Mouse (Mus musculus): ENCODE results near the gene Lgals3. TPM values are rescaled to one million over a fixed set of nuclear protein-coding genes. Genes with fewer than 3 reads are reported as not detected.
"Not testable (repeated sequence)": the region's sequence is repeated elsewhere in the genome, so short reads cannot be mapped to it uniquely, and the experiment has no call there.

Lgals3 gene
- polyA plus RNA-seq (2015; fragmentation: Nextera tagmentation; extraction: Ambion mirVana) = 2.2 and 2.9 TPM in 2 replicates

- H3K9ac ChIP-seq (replicated peaks; ENCODE audit: low read depth, low read length) = no peak within 1 kb of the TSS
Measured at GRCm38 (mm10) chr14:47367461-47367860, at the start of gene Lgals3. Lgals3 (plus strand) TSS chr14:47367751.

GRCm38 (mm10) chr14:47319362-47319761 is 48.2 kb upstream of the Lgals3 start:
- 91% methylated on average over 5 of the region's 5 CpGs for WGBS
- H3K27me3 ChIP-seq (replicated peaks; ENCODE audit: control insufficient read depth, insufficient read depth, low read length) = no peaks in the 10 kb centered on the region
- no peak for ATAC-seq
- no peak overlapping the region for H3K9ac ChIP-seq (replicated peaks; ENCODE audit: low read depth, low read length)
- no peaks in the 10 kb centered on the region for H3K9me3 ChIP-seq (ENCODE audit: control insufficient read depth, low read length)
- H3K27ac ChIP-seq (ENCODE audit: low read length) = no peak overlapping the region
- H3K4me3 ChIP-seq (replicated peaks; ENCODE audit: low read length) = no peak overlapping the region
- H3K4me2 ChIP-seq (ENCODE audit: low read length) = no peak overlapping the region
- H3K36me3 ChIP-seq (ENCODE audit: control insufficient read depth, insufficient read depth) = peaks cover 8% of the 10 kb centered on the region; the same call in 1 of the 2 replicates
- no peaks in the 10 kb centered on the region for H3K4me1 ChIP-seq (replicated peaks; ENCODE audit: control insufficient read depth, insufficient read depth, low read length)

More at GRCm38 (mm10) chr14:47367461-47367860, at the start of gene Lgals3:
- Histone ChIP-seq H3K27ac (ENCODE audit: low read length) (peak within 1 kb of the TSS; percentile 45; the same call in 1 of the 2 replicates), H3K4me3 (replicated peaks; ENCODE audit: low read length) (no peak within 1 kb of the TSS), H3K9me3 (ENCODE audit: control insufficient read depth, low read length) (no peaks in the 10 kb centered on the region), H3K27me3 (replicated peaks; ENCODE audit: control insufficient read depth, insufficient read depth, low read length) (peaks cover 7% of the 10 kb centered on the region; the same call in 1 of the 2 replicates), H3K4me1 (replicated peaks; ENCODE audit: control insufficient read depth, insufficient read depth, low read length) (peaks cover 18% of the 10 kb centered on the region), H3K4me2 (ENCODE audit: low read length) (peak within 1 kb of the TSS; percentile 38; the same call in 1 of the 2 replicates), H3K36me3 (ENCODE audit: control insufficient read depth, insufficient read depth) (no peaks in the 10 kb centered on the region)
- 28% methylated on average over 9 of the region's 9 CpGs for WGBS
- ATAC-seq = peak; percentile 91

- ATAC-seq; H3K9ac ChIP-seq (replicated peaks; ENCODE audit: low read depth, low read length); H3K4me3 ChIP-seq (replicated peaks; ENCODE audit: low read length); H3K27ac ChIP-seq (ENCODE audit: low read length); H3K9me3 ChIP-seq (ENCODE audit: control insufficient read depth, low read length); H3K4me2 ChIP-seq (ENCODE audit: low read length); H3K27me3 ChIP-seq (replicated peaks; ENCODE audit: control insufficient read depth, insufficient read depth, low read length); H3K4me1 ChIP-seq (replicated peaks; ENCODE audit: control insufficient read depth, insufficient read depth, low read length); H3K36me3 ChIP-seq (ENCODE audit: control insufficient read depth, insufficient read depth): not testable (repeated sequence)
- WGBS = 93% methylated on average over 5 of the region's 8 CpGs
Measured at GRCm38 (mm10) chr14:47321581-47321980, 46.0 kb upstream of the Lgals3 start.

DNA sequence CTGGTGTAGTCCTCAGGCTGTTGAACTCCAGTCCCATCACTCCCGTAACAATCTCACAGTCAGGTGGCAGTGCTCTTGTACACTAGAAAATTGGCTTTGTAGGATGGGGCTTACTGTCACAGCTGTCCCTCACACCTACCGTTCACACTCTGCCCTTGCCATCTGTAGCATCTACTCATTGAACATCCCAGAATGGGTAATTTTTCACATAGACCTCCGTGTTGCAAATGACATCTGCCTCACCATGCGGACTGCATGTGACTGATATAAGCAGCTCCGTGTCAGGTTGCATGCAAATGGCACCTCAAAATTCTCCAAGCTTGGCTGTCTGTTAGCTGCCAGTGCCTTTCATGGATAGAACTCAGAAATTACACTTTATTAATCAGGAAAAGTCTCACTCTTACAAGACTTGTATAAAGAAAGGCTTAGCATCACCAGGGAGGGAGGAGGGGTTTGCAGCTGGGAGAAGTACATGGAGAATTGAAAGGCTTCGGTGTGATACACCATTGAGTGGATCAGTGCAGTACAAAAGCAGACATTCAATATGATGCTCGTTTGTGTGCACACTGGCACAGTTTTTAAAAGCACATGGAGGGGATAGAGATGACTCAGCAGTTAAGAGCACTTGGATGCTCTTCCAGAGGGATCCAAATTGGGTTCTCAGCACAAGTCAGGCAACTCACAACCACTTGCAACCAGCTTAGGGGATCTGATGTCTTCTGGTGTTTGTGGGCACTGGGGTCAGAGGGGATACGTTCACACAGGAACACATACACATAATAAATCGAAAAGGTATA is 41.4 kb upstream of the Lgals3 start:
- 60% methylated on average over 9 of the region's 9 CpGs for WGBS
- peaks cover 5% of the 10 kb centered on the region; the same call in 1 of the 2 replicates for H3K4me1 ChIP-seq (replicated peaks; ENCODE audit: control insufficient read depth, insufficient read depth, low read length)
- H3K9me3 ChIP-seq (ENCODE audit: control insufficient read depth, low read length) = no peaks in the 10 kb centered on the region
- no peaks in the 10 kb centered on the region for H3K27me3 ChIP-seq (replicated peaks; ENCODE audit: control insufficient read depth, insufficient read depth, low read length)
- no peaks in the 10 kb centered on the region for H3K36me3 ChIP-seq (ENCODE audit: control insufficient read depth, insufficient read depth)
- ATAC-seq = peak; percentile 58
- no peak overlapping the region for H3K9ac ChIP-seq (replicated peaks; ENCODE audit: low read depth, low read length)
- no peak overlapping the region for H3K4me2 ChIP-seq (ENCODE audit: low read length)
- no peak overlapping the region for H3K27ac ChIP-seq (ENCODE audit: low read length)
- H3K4me3 ChIP-seq (replicated peaks; ENCODE audit: low read length) = no peak overlapping the region

GRCm38 (mm10) chr14:47327347-47327746 is 40.2 kb upstream of the Lgals3 start:
- H3K9ac ChIP-seq (replicated peaks; ENCODE audit: low read depth, low read length) = no peak overlapping the region
- 93% methylated on average over 5 of the region's 5 CpGs for WGBS
- ATAC-seq = no peak

DNA sequence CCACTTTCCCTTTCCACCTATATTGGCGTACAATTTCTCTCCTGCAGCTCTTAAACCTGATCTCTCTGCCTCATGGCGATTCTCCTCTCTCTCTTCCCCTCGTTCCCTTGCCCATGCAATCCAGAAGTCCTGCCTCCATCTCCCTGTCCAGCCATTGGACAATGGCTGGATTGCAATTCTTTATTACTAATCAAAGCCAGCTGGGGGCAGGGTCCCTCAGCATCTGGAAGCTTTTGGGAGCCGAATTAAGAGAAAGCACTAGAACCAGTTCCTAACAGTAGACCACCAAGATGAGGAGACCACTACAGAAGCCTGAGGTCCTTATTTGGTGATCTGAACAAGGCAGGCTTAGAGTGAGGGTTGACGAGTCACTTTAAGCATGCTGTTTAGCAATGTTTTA is 35.6 kb upstream of the Lgals3 start:
- Histone ChIP-seq H3K9me3 (ENCODE audit: control insufficient read depth, low read length) (no peaks in the 10 kb centered on the region), H3K4me2 (ENCODE audit: low read length) (no peak overlapping the region), H3K4me3 (replicated peaks; ENCODE audit: low read length) (no peak overlapping the region), H3K9ac (replicated peaks; ENCODE audit: low read depth, low read length) (no peak overlapping the region), H3K4me1 (replicated peaks; ENCODE audit: control insufficient read depth, insufficient read depth, low read length) (no peaks in the 10 kb centered on the region), H3K27me3 (replicated peaks; ENCODE audit: control insufficient read depth, insufficient read depth, low read length) (no peaks in the 10 kb centered on the region), H3K27ac (ENCODE audit: low read length) (no peak overlapping the region), H3K36me3 (ENCODE audit: control insufficient read depth, insufficient read depth) (no peaks in the 10 kb centered on the region)
- no peak for ATAC-seq
- WGBS = 70% methylated on average over 5 of the region's 5 CpGs

More at GRCm38 (mm10) chr14:47327347-47327746, 40.2 kb upstream of the Lgals3 start:
- Histone ChIP-seq H3K4me3 (replicated peaks; ENCODE audit: low read length) (no peak overlapping the region), H3K36me3 (ENCODE audit: control insufficient read depth, insufficient read depth) (no peaks in the 10 kb centered on the region), H3K27me3 (replicated peaks; ENCODE audit: control insufficient read depth, insufficient read depth, low read length) (no peaks in the 10 kb centered on the region), H3K4me2 (ENCODE audit: low read length) (no peak overlapping the region), H3K27ac (ENCODE audit: low read length) (no peak overlapping the region), H3K4me1 (replicated peaks; ENCODE audit: control insufficient read depth, insufficient read depth, low read length) (peaks cover 5% of the 10 kb centered on the region; the same call in 1 of the 2 replicates), H3K9me3 (ENCODE audit: control insufficient read depth, low read length) (no peaks in the 10 kb centered on the region)

GRCm38 (mm10) chr14:47334819-47335218 is 32.7 kb upstream of the Lgals3 start:
- 80% methylated on average over 4 of the region's 4 CpGs for WGBS
- Histone ChIP-seq H3K4me1 (replicated peaks; ENCODE audit: control insufficient read depth, insufficient read depth, low read length) (no peaks in the 10 kb centered on the region), H3K4me2 (ENCODE audit: low read length) (no peak overlapping the region), H3K9ac (replicated peaks; ENCODE audit: low read depth, low read length) (no peak overlapping the region), H3K9me3 (ENCODE audit: control insufficient read depth, low read length) (no peaks in the 10 kb centered on the region), H3K4me3 (replicated peaks; ENCODE audit: low read length) (no peak overlapping the region), H3K36me3 (ENCODE audit: control insufficient read depth, insufficient read depth) (no peaks in the 10 kb centered on the region), H3K27me3 (replicated peaks; ENCODE audit: control insufficient read depth, insufficient read depth, low read length) (no peaks in the 10 kb centered on the region), H3K27ac (ENCODE audit: low read length) (no peak overlapping the region)
- ATAC-seq = no peak

DNA sequence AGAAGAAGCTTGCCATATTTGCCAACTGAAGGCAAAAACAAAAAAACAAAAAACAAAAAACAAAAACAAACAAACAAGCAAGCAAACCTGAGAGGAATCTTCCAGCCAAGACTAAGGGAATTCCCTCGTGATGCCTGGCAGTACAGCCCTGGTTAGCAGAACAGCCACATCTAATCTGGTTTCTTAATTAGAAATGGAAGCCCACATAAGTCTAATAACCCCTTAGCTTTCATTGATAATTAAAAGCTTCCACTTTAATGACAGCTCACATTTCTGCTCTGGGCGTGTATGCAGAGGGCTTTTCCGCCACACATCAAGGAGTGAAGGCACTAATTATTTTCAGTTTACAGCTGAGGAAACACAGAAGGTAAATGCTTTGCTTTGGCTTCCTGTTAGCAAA is 32.3 kb upstream of the Lgals3 start:
- H3K4me1 ChIP-seq (replicated peaks; ENCODE audit: control insufficient read depth, insufficient read depth, low read length) = no peaks in the 10 kb centered on the region
- ATAC-seq = no peak
- H3K36me3 ChIP-seq (ENCODE audit: control insufficient read depth, insufficient read depth) = no peaks in the 10 kb centered on the region
- H3K4me2 ChIP-seq (ENCODE audit: low read length) = no peak overlapping the region
- no peak overlapping the region for H3K9ac ChIP-seq (replicated peaks; ENCODE audit: low read depth, low read length)
- no peak overlapping the region for H3K4me3 ChIP-seq (replicated peaks; ENCODE audit: low read length)
- H3K27me3 ChIP-seq (replicated peaks; ENCODE audit: control insufficient read depth, insufficient read depth, low read length) = no peaks in the 10 kb centered on the region
- no peaks in the 10 kb centered on the region for H3K9me3 ChIP-seq (ENCODE audit: control insufficient read depth, low read length)
- 29% methylated on average over 3 of the region's 3 CpGs for WGBS
- no peak overlapping the region for H3K27ac ChIP-seq (ENCODE audit: low read length)

DNA sequence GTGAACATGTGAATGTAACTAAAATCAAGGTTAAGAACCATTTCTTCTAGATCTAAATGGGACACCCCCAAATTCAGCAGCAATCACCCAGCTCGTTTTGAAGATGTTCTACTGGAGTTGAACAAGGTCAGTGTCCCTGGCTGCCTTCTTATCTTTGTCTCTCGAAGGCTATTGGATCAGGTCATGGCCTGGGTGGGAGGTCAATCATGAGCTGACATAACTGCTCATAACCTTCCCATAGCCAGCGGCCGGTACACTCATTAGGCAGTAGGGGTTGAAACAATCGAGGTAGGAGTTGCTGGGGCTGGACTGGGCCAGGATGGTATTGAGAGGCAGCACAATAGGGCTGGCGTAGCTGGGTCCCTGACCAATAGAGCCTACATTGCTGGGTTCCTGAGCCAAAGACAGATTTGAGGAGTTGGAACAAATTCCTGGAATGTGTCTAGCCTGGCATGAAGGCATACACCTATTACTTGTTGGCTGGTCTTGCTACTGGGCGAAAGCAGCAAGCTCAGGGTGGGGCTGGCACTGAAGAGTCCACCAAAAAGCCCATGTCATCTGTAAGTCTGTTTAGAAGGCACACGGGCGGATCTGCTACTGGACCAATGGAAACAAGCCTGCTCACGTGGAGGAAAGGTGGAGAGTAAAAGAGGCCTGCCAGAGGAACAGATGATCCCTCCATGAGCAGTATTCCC is 27.2 kb upstream of the Lgals3 start:
- no peak for ATAC-seq
- WGBS = 84% methylated on average over 10 of the region's 10 CpGs
- Histone ChIP-seq H3K4me3 (replicated peaks; ENCODE audit: low read length) (no peak overlapping the region), H3K27me3 (replicated peaks; ENCODE audit: control insufficient read depth, insufficient read depth, low read length) (no peaks in the 10 kb centered on the region), H3K9me3 (ENCODE audit: control insufficient read depth, low read length) (no peaks in the 10 kb centered on the region), H3K4me1 (replicated peaks; ENCODE audit: control insufficient read depth, insufficient read depth, low read length) (no peaks in the 10 kb centered on the region), H3K4me2 (ENCODE audit: low read length) (no peak overlapping the region), H3K9ac (replicated peaks; ENCODE audit: low read depth, low read length) (no peak overlapping the region), H3K36me3 (ENCODE audit: control insufficient read depth, insufficient read depth) (no peaks in the 10 kb centered on the region), H3K27ac (ENCODE audit: low read length) (no peak overlapping the region)

Data from forebrain, embryonic 16.5 days (tissue).